Mouse (Mus musculus) stomach, embryonic 14.5 days (tissue): Measurements from ENCODE around the gene Clec2g. TPM values are rescaled to one million over a fixed set of nuclear protein-coding genes. Genes with fewer than 3 reads are reported as not detected.
A peak's percentile ranks its signal among the peaks of the same experiment; 100 is the strongest.
"Not testable (repeated sequence)": the region's sequence is repeated elsewhere in the genome, so short reads cannot be mapped to it uniquely, and the experiment has no call there.

Source experiments
- ATAC-seq: fragments of 200-750 bp; cut with Nextera tagmentation; 2 replicates; pipeline ENCODE4 v1.8.0; 2017; ENCODE audit warnings: low read depth, moderate TSS enrichment; ENCODE audit not compliant: insufficient number of reproducible peaks, insufficient read depth, low FRiP score
- H3K27ac ChIP-seq: fragments of 300-500 bp; sonication (generic); 2 replicates; pipeline ENCODE4 v1.5.1; 2014; ENCODE audit warnings: mild to moderate bottlenecking, low read length, moderate library complexity, mixed read lengths
- H3K27me3 ChIP-seq: fragments of 300-500 bp; sonication (generic); 2 replicates; pipeline ENCODE4 v1.6.1; 2014; ENCODE audit warnings: low read length, control low read depth, mixed read lengths; ENCODE audit not compliant: control insufficient read depth, insufficient read depth
- H3K36me3 ChIP-seq: fragments of 300-500 bp; sonication (generic); 2 replicates; pipeline ENCODE4 v1.6.1; 2014; ENCODE audit warnings: mild to moderate bottlenecking, control low read depth, low read length, moderate library complexity, mixed read lengths; ENCODE audit not compliant: control insufficient read depth, insufficient read depth
- H3K4me1 ChIP-seq: fragments of 300-500 bp; sonication (generic); 2 replicates; pipeline ENCODE4 v1.6.1; 2014; ENCODE audit warnings: low read length, control low read depth, mixed read lengths; ENCODE audit not compliant: control insufficient read depth, insufficient read depth
- H3K4me2 ChIP-seq: fragments of 300-500 bp; sonication (generic); replicated peaks from 2 replicates; pipeline ENCODE4 v1.6.1; 2014; ENCODE audit warnings: low read depth, low read length, control low read depth
- H3K4me3 ChIP-seq: fragments of 300-500 bp; sonication (generic); 2 replicates; pipeline ENCODE4 v1.5.1; 2014; ENCODE audit warnings: low read depth, low read length, control low read depth
- H3K9ac ChIP-seq: fragments of 300-500 bp; sonication (generic); replicated peaks from 2 replicates; pipeline ENCODE4 v1.6.1; 2014; ENCODE audit warnings: low read depth, mild to moderate bottlenecking, control low read depth, low read length, moderate library complexity, mixed read lengths
- H3K9me3 ChIP-seq: fragments of 300-500 bp; sonication (generic); 2 replicates; pipeline ENCODE4 v1.6.1; 2016; ENCODE audit warnings: low read depth, low read length, control low read depth; ENCODE audit not compliant: control insufficient read depth
- WGBS: fragments of 180-500 bp; shearing (Covaris S2); extraction: QIAGEN DNeasy Blood & Tissue Kit; methylation state at CpG from one replicate; pipeline ENCODE4 v1.1.7; 2014; 5-methylcytosine and 5-hydroxymethylcytosine counted together
- polyA plus RNA-seq: library from polyadenylated mRNA; unstranded; fragments of >200 nt; fragmentation: Nextera tagmentation; extraction: Ambion mirVana; gene quantifications from 2 replicates; pipeline ENCODE4 v1.2.1, GENCODE M21; 2014

Gene Clec2g
- polyA plus RNA-seq, 1 experiment from 2014 or later = not detected

DNA sequence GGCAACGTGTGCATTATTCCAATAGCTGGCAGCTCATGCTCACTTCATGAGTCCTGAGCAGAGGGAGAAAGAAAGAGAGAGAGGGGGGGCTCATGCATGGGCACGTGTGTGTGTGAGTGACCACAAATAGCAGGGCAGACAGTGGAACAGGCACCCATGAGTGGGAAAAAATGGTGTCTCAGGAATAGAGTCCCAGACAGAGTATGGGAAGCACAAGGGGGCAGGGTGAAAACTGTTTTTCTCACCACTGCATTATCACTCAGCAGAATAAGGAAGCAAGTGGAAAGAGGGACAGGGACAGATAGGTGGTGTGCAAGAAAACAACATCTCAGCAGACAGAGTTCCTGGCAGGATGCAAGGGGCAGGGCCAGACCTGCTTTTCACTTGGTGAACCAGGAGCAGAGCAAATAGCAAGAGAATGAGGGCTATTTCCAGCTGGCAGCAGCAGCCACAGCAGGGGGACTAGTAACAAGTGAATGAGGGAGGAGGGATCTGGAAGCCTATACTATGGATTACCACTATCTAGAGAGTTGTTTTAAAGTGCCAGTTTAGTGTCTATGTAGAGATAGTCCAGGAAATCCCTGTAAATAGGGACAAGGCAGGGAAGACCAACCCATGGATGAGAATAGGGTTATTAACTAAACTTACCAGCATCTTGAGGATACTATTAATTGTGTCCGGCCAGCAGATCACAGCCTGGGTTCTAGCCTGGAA lies 62.0 kb downstream of the Clec2g start:
- no peak overlapping the region for H3K4me3 ChIP-seq
- no peak overlapping the region for H3K27ac ChIP-seq
- no peaks in the 10 kb centered on the region for H3K9me3 ChIP-seq
- ATAC-seq = no peak
- WGBS = 71% methylated on average over 3 of the region's 3 CpGs
- H3K36me3 ChIP-seq = no peaks in the 10 kb centered on the region
- H3K4me2 ChIP-seq = peak overlapping the region; percentile 15; the same call in 1 of the 2 replicates
- no peaks in the 10 kb centered on the region for H3K27me3 ChIP-seq
- H3K9ac ChIP-seq = no peak overlapping the region
- H3K4me1 ChIP-seq = no peaks in the 10 kb centered on the region

DNA sequence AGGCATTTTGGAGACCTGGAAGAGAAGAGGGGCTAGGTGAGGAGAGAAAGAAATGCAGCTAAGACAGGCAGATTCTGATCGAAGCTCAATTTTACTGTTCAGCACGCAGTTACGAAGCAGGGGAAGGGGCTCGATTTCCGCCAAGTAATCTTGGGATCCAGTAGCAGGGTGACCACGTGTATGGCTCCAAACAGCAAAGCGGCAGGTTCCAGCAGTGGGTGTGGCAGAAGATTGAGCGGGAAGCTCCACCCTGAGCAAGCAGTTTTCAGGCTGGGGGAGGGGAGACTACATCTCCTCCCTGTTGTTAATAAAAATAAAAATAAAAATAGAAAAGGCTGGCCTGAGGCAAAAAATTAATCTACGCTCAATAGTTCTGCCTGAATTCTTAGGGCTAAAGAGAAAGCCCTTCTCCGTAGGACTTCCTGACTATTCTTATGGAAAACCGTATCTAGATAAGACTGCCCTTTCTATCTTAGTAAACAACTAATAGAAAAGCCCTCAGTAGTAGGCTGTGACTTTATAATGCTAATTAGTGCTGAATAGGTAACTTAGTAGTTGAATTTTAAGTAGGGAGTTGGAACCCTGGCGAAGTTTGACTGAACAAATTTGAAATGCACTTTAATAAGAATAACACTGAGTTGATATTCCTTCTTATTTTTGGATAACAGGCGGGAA lies 62.7 kb downstream of the Clec2g start:
- H3K4me2 ChIP-seq = peak overlapping the region; percentile 15; the same call in 1 of the 2 replicates
- no peak overlapping the region for H3K27ac ChIP-seq
- no peak for ATAC-seq
- no peaks in the 10 kb centered on the region for H3K4me1 ChIP-seq
- H3K36me3 ChIP-seq = no peaks in the 10 kb centered on the region
- 74% methylated on average over 13 of the region's 13 CpGs for WGBS
- no peak overlapping the region for H3K9ac ChIP-seq
- H3K4me3 ChIP-seq = no peak overlapping the region
- no peaks in the 10 kb centered on the region for H3K27me3 ChIP-seq
- H3K9me3 ChIP-seq = no peaks in the 10 kb centered on the region

DNA sequence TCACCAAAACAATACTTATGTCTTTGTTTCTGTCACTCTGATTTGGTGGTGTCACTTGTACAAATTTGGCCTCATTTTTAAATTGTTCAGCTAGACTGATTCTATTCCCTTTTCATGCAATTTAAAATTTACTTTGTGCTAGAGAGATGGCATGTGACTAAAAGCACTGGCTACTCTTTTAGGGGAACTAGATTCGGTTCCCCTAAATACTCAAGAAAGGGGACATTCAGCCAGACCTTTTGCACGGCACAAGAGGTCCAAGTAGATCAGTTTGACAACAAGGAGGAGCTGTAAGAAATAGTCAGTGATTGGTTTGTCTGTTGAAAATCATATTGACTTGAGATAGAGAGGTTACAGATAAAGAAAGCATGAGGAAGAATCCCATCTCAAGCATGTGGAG lies 67.2 kb downstream of the Clec2g start:
- WGBS = 80% methylated on average over 2 of the region's 2 CpGs
- Histone ChIP-seq H3K9me3 (no peaks in the 10 kb centered on the region), H3K4me2 (no peak overlapping the region), H3K36me3 (no peaks in the 10 kb centered on the region), H3K27me3 (no peaks in the 10 kb centered on the region), H3K27ac (no peak overlapping the region), H3K4me1 (no peaks in the 10 kb centered on the region), H3K4me3 (no peak overlapping the region), H3K9ac (no peak overlapping the region)
- ATAC-seq = no peak

DNA sequence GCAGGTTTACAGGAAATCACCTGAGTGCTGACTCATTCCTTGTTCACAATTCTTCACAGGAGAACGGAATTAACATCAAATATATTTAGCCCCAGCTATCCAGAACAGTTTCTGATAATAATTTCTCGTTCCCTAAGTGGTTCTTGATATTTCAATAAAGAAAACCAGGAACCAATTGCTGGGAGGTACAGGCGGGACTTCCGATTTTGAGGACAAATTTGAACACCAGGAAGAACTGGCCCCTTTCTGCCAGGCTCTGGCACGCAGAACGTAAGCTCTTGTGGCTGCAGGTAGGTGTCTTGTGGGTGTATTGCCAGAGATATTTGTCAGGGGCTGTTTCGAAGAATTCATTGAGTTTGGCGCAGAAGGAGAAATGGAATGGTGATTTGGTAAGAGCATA lies 74.4 kb downstream of the Clec2g start:
- Histone ChIP-seq H3K27me3 (no peaks in the 10 kb centered on the region), H3K9ac (no peak overlapping the region), H3K27ac (no peak overlapping the region), H3K4me1 (no peaks in the 10 kb centered on the region), H3K36me3 (no peaks in the 10 kb centered on the region), H3K9me3 (no peaks in the 10 kb centered on the region), H3K4me3 (no peak overlapping the region), H3K4me2 (no peak overlapping the region)
- no peak for ATAC-seq
- 86% methylated on average over 8 of the region's 8 CpGs for WGBS

DNA sequence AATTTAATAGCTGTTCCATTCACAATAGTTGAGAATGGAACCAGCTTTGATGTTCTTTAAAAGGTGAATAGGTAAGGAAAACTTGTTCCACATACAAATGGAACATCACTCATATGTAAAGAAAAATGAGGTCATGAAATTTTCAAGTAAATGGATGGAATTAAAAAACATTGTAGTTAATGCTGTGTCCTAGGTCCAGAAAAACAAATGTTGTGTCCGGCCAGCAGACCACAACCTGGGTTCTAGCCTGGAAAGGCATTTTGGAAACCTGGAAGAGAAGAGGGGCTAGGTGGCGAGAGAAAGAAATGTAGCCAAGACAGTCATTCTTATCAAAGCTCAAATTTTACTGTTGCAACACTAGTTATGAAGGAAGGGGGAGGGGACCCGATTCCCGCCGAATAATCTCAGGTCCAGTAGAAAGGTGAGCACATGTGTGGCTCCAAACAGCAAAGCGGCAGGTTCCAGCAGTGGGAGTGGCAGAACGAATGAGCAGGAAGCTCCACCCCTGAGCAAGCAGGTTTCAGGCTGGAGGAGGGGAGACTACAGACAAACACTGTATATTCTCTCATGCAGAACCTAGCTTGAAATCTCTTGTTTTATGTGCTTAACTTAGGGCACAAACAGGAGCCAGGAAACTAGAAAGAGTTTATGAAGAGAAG lies 75.8 kb downstream of the Clec2g start:
- ATAC-seq, H3K9me3 ChIP-seq, H3K4me1 ChIP-seq, H3K36me3 ChIP-seq, H3K4me2 ChIP-seq, H3K4me3 ChIP-seq, H3K27ac ChIP-seq, H3K9ac ChIP-seq, H3K27me3 ChIP-seq: not testable (repeated sequence)
- WGBS = 76% methylated on average over 7 of the region's 7 CpGs

DNA sequence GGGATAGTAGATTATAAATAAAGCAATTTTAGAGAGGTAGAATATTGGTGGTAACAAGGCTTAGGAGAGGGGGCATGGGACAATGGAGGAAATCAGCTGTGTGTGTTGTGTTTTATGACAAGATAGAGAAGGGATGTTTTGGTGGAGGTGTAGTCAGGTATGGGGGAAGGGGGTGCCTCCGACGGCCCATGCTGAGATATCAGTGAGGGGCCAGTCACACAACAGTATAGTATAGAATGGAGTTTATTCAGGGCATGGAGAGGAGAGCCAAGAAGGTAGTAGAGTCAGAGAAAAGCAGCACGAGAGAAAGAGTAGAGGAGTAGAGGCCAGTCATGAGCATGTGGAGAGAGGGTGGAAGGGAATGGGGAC lies 76.3 kb downstream of the Clec2g start:
- Histone ChIP-seq H3K4me2 (no peak overlapping the region), H3K27ac (no peak overlapping the region)
- ATAC-seq = no peak

DNA sequence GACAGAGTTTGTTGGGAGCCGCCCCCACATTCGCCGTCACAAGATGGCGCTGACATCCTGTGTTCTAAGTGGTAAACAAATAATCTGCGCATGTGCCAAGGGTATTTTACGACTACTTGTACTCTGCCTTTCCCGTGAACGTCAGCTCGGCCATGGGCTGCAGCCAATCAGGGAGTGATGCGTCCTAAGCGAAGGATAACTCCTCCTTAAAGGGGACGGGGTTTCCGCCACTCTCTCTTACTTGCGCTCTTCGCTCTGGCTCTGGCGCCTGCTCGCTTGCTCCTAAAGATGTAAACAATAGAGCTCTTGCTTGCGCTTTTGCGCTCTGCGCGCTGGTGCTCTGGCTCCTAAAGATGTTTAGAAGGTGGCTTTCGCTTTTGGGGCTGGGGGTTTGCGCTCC lies 77.8 kb downstream of the Clec2g start:
- H3K27me3 ChIP-seq, H3K9me3 ChIP-seq, H3K36me3 ChIP-seq, H3K4me3 ChIP-seq, H3K4me2 ChIP-seq, H3K27ac ChIP-seq, ATAC-seq, H3K4me1 ChIP-seq, H3K9ac ChIP-seq: not testable (repeated sequence)
- 95% methylated on average over 19 of the region's 23 CpGs for WGBS

More for the DNA sequence above, 76.3 kb downstream of the Clec2g start:
- H3K27me3 ChIP-seq = no peaks in the 10 kb centered on the region
- no peaks in the 10 kb centered on the region for H3K36me3 ChIP-seq
- H3K4me3 ChIP-seq = no peak overlapping the region
- 89% methylated on average over 3 of the region's 3 CpGs for WGBS
- no peaks in the 10 kb centered on the region for H3K9me3 ChIP-seq
- no peak overlapping the region for H3K9ac ChIP-seq
- no peaks in the 10 kb centered on the region for H3K4me1 ChIP-seq

DNA sequence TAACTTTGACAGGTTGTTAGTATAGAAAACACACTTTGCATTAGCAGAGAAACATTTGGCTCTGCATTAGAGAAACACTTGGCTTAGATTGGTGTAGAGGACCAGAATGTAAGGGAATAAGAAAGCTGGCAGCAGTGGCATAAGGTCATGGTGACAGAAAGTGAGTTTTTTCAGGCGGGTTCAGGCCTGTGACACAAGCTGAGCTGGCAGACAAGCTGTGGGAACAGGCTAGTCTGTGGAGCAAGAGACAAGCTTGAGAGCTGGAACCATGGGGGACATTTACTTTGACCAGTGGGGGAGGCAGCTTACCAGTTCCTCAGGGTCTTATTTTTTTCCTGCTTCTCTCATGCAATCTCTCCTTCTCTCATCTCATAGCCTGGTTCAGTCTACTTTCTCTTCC lies 78.8 kb downstream of the Clec2g start:
- H3K4me2 ChIP-seq = no peak overlapping the region
- no peak overlapping the region for H3K27ac ChIP-seq
- 52% methylated on average over 1 of the region's 1 CpGs for WGBS
- H3K4me3 ChIP-seq = no peak overlapping the region
- no peaks in the 10 kb centered on the region for H3K27me3 ChIP-seq
- no peak overlapping the region for H3K9ac ChIP-seq
- ATAC-seq = no peak
- H3K36me3 ChIP-seq = no peaks in the 10 kb centered on the region
- no peaks in the 10 kb centered on the region for H3K9me3 ChIP-seq
- no peaks in the 10 kb centered on the region for H3K4me1 ChIP-seq
